Mouse (Mus musculus) kidney, adult 2 months (tissue): ENCODE measurements around the gene Sept4. TPM values are rescaled to one million over a fixed set of nuclear protein-coding genes. Genes with fewer than 3 reads are reported as not detected.

Experiments used
- DNase-seq: peaks from one replicate; pipeline ENCODE4 v3.0.0; 2021
- H3K27ac ChIP-seq: fragments of 200-500 bp; 2 replicates; pipeline ENCODE4 v1.5.1; 2012; ENCODE audit warnings: low read depth, low read length, control low read depth, inconsistent platforms; ENCODE audit not compliant: insufficient read depth
- H3K27me3 ChIP-seq: fragments of 200-500 bp; replicated peaks from 2 replicates; pipeline ENCODE4 v1.6.1; 2012; ENCODE audit warnings: mild to moderate bottlenecking, moderate library complexity, low read length, inconsistent platforms; ENCODE audit not compliant: control insufficient read depth, insufficient read depth
- H3K36me3 ChIP-seq: fragments of 200-500 bp; 2 replicates; pipeline ENCODE4 v1.6.1; 2012; ENCODE audit warnings: mild to moderate bottlenecking, moderate library complexity, low read length, inconsistent platforms; ENCODE audit not compliant: control insufficient read depth, insufficient read depth
- H3K4me1 ChIP-seq: fragments of 200-500 bp; 2 replicates; pipeline ENCODE4 v1.6.1; 2011; ENCODE audit warnings: low read length; ENCODE audit not compliant: control insufficient read depth, insufficient read depth
- H3K4me3 ChIP-seq: fragments of 200-500 bp; 2 replicates; pipeline ENCODE4 v1.5.1; 2011; ENCODE audit warnings: mild to moderate bottlenecking, low read depth, low read length, control low read depth; ENCODE audit not compliant: insufficient read depth
- CTCF ChIP-seq: fragments of 200-500 bp; conservative IDR thresholded peaks from 2 replicates; pipeline ENCODE4 v1.5.1; 2011; ENCODE audit warnings: low read depth, mild to moderate bottlenecking, control low read depth, low read length, moderate library complexity, mixed read lengths; ENCODE audit not compliant: insufficient read depth, insufficient read length
- POLR2A ChIP-seq: fragments of 200-500 bp; IDR thresholded peaks from one replicate; pipeline ENCODE4 v1.6.1; 2011; ENCODE audit warnings: low read depth, low read length, control low read depth
- WGBS: fragments of 180-500 bp; shearing (Covaris S2); methylation state at CpG from one replicate; pipeline ENCODE4 v1.1.7; 2018; 5-methylcytosine and 5-hydroxymethylcytosine counted together
- polyA plus RNA-seq: library from polyadenylated mRNA; depleted of rRNA; stranded (reverse); fragments of >200 nt; gene quantifications from 2 replicates; pipeline ENCODE4 v1.2.3, GENCODE M21; 2012; rRNA removed

Sept4 gene
- 36.6 and 43.1 TPM in 2 replicates for polyA plus RNA-seq

- no peaks in the 10 kb centered on the region for H3K36me3 ChIP-seq
- WGBS: 68% methylated on average over 7 of the region's 7 CpGs
- H3K4me3 ChIP-seq: no peak within 1 kb of the TSS
- no peak within 1 kb of the TSS for H3K27ac ChIP-seq
- no peaks in the 10 kb centered on the region for H3K27me3 ChIP-seq
- no peak for DNase-seq
- no peak for TF ChIP-seq POLR2A
- no peak for TF ChIP-seq CTCF
- no peaks in the 10 kb centered on the region for H3K4me1 ChIP-seq
Measured at GRCm38 (mm10) chr11:87568255-87568953, at the start of gene Sept4. Sept4 (plus strand) TSS chr11:87568903.

DNA sequence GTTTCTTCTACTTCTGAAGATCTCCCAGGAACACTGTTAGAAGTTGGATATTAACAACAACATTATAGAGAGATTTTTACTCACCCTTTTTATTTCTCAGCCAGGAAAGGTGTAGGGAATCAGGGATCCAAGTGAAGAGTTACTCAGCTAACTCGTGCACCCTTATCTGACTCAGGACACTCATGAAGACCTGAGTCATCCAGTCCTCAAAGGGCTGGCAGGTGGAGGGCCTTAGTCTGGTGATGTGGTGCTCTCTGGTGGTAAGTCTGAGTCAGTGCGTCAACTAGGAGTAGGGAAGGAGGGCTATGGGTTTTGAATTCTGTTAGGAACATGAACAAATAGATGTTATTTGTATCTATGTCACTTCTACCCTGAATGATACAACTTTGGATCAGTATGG is 49.4 kb upstream of the Sept4 start:
- Histone ChIP-seq H3K27me3 (no peaks in the 10 kb centered on the region), H3K27ac (no peak overlapping the region), H3K4me1 (no peaks in the 10 kb centered on the region), H3K4me3 (no peak overlapping the region), H3K36me3 (no peaks in the 10 kb centered on the region)
- 16% methylated on average over 2 of the region's 2 CpGs for whole genome bisulfite sequencing
- TF ChIP-seq POLR2A: no peak
- peak; percentile 73 for TF ChIP-seq CTCF
- peak; percentile 40 for DNase-seq

GRCm38 (mm10) chr11:87523466-87523865 is 45.2 kb upstream of the Sept4 start:
- Histone ChIP-seq H3K27ac (no peak overlapping the region), H3K4me3 (no peak overlapping the region), H3K27me3 (no peaks in the 10 kb centered on the region), H3K4me1 (no peaks in the 10 kb centered on the region), H3K36me3 (no peaks in the 10 kb centered on the region)
- 81% methylated on average over 5 of the region's 5 CpGs for WGBS
- no peak for TF ChIP-seq CTCF
- no peak for TF ChIP-seq POLR2A
- no peak for DNase-seq

- Histone ChIP-seq H3K27ac (no peak overlapping the region), H3K4me3 (no peak overlapping the region), H3K4me1 (no peaks in the 10 kb centered on the region), H3K36me3 (no peaks in the 10 kb centered on the region), H3K27me3 (no peaks in the 10 kb centered on the region)
- TF ChIP-seq POLR2A (no peak), CTCF (no peak)
- no peak for DNase-seq
Measured at GRCm38 (mm10) chr11:87523967-87524366, 44.7 kb upstream of the Sept4 start.

DNA sequence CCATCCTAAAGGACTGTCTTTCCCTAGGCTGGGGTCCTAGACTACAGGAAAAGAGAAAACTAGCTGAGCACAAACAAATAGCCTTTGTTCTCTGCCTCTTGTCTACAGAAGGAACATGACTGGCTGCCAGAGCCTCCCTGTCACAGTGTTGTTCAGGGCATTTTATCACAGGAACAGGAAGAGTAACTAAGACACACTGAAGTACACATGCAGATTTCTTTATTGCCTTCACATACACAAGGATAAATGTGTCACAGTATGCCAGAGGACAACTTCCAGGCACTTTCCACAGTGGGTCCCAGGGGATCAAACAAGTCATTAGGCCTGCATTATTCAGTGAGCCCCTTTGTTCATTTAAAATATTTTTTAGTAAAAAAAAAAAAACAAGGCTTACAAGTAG is 43.9 kb upstream of the Sept4 start:
- Histone ChIP-seq H3K36me3 (no peaks in the 10 kb centered on the region), H3K4me1 (no peaks in the 10 kb centered on the region), H3K4me3 (no peak overlapping the region), H3K27ac (no peak overlapping the region), H3K27me3 (no peaks in the 10 kb centered on the region)
- no peak for DNase-seq
- TF ChIP-seq CTCF: no peak
- no peak for TF ChIP-seq POLR2A

GRCm38 (mm10) chr11:87527364-87527763 is 41.3 kb upstream of the Sept4 start:
- WGBS: 80% methylated on average over 3 of the region's 3 CpGs
- no peak overlapping the region for H3K27ac ChIP-seq
- H3K4me1 ChIP-seq: no peaks in the 10 kb centered on the region
- no peak overlapping the region for H3K4me3 ChIP-seq
- no peak for DNase-seq
- H3K27me3 ChIP-seq: no peaks in the 10 kb centered on the region
- TF ChIP-seq CTCF (no peak), POLR2A (no peak)
- H3K36me3 ChIP-seq: no peaks in the 10 kb centered on the region

- Histone ChIP-seq H3K36me3 (no peaks in the 10 kb centered on the region), H3K27me3 (no peaks in the 10 kb centered on the region), H3K4me3 (no peak overlapping the region), H3K27ac (no peak overlapping the region), H3K4me1 (no peaks in the 10 kb centered on the region)
- WGBS: 63% methylated on average over 4 of the region's 4 CpGs
- DNase-seq: no peak
- TF ChIP-seq POLR2A (no peak), CTCF (no peak)
Measured at GRCm38 (mm10) chr11:87527990-87528389, 40.7 kb upstream of the Sept4 start.

DNA sequence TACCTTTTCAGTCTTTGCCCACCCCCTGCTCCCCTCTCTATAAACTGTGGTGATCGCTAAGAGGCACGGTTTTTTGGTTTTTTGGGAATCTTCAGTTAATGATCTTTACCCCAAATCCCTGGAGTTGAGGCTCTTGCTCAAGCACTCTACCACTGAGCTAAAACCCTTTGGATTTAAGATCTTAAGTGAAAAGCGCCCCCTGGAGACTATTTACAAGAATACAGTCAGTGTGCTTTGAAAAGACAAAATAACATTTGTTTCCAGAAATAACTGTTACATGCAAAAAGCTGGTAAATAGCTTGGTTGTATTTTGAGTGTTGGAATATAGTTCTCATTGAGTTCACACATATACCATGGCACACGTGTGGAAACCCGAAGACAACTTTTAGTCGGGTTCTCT is 37.0 kb upstream of the Sept4 start:
- no peak for DNase-seq
- Histone ChIP-seq H3K4me3 (no peak overlapping the region), H3K36me3 (no peaks in the 10 kb centered on the region), H3K4me1 (no peaks in the 10 kb centered on the region), H3K27me3 (no peaks in the 10 kb centered on the region), H3K27ac (no peak overlapping the region)
- TF ChIP-seq POLR2A (no peak), CTCF (no peak)
- WGBS: 65% methylated on average over 6 of the region's 6 CpGs
